Mouse (Mus musculus) lung, adult 2 months (tissue): Measurements from ENCODE around the gene Ly6g5c.

Experiments
- CTCF ChIP-seq: fragments of 200-500 bp; IDR thresholded peaks from 2 replicates; pipeline ENCODE4 v1.5.1; 2011; ENCODE audit warnings: mild to moderate bottlenecking, low read length, control low read depth; ENCODE audit not compliant: insufficient read depth
- POLR2A ChIP-seq: fragments of 200-500 bp; IDR thresholded peaks from 2 replicates; pipeline ENCODE4 v1.6.1; 2011; ENCODE audit warnings: low read depth, mild to moderate bottlenecking, control low read depth, low read length, borderline replicate concordance; ENCODE audit errors: extremely low read depth

GRCm38 (mm10) chr17:35079778-35080177 is 28.3 kb upstream of the Ly6g5c start:
- TF ChIP-seq POLR2A (no peak), CTCF (no peak)
